Mouse (Mus musculus) ES-E14 (cell line): ENCODE results near the gene Il1r1. TPM values are rescaled to one million over a fixed set of nuclear protein-coding genes. Genes with fewer than 3 reads are reported as not detected.
"Not testable (repeated sequence)": the region's sequence is repeated elsewhere in the genome, so short reads cannot be mapped to it uniquely, and the experiment has no call there.

Experiments
- DNase-seq: peaks from one replicate; pipeline ENCODE4 v3.0.0-alpha.2; 2013; ENCODE audit warnings: low read depth, low spot score
- H3K27ac ChIP-seq: 2 replicates; pipeline ENCODE4 v1.5.1; 2012; ENCODE audit warnings: low read depth, mild to moderate bottlenecking, low read length, moderate library complexity, mixed read lengths; ENCODE audit not compliant: poor library complexity, insufficient read depth, severe bottlenecking
- H3K36me3 ChIP-seq: 2 replicates; pipeline ENCODE4 v1.6.1; 2012; ENCODE audit warnings: mild to moderate bottlenecking, low read length, moderate library complexity, mixed read lengths; ENCODE audit not compliant: control insufficient read depth, poor library complexity, insufficient read depth, severe bottlenecking
- H3K4me1 ChIP-seq, 2 experiments: fragments of 150-350 bp in 1 of 2; sonication (generic) in 1 of 2; 2 replicates each; pipeline ENCODE4 v1.6.1; 2012; ENCODE audit warnings: low read length in 2 of 2, mild to moderate bottlenecking in 1 of 2, mixed read lengths in 1 of 2; ENCODE audit not compliant: control insufficient read depth in 2 of 2, insufficient read depth in 2 of 2, poor library complexity in 1 of 2
- H3K4me3 ChIP-seq, 2 experiments: fragments of 150-350 bp in 1 of 2; sonication (generic) in 1 of 2; 2 replicates each; pipeline ENCODE4 v1.5.1; 2012; ENCODE audit warnings: low read length in 2 of 2, low read depth in 1 of 2, mild to moderate bottlenecking in 1 of 2, mixed read lengths in 1 of 2; ENCODE audit not compliant: insufficient read depth in 1 of 2, poor library complexity in 1 of 2, severe bottlenecking in 1 of 2
- H3K9ac ChIP-seq: 2 replicates; pipeline ENCODE4 v1.6.1; 2012; ENCODE audit warnings: low read depth, mild to moderate bottlenecking, low read length, mixed read lengths; ENCODE audit not compliant: poor library complexity, insufficient read depth, severe bottlenecking
- H3K9me3 ChIP-seq: fragments of 150-350 bp; sonication (generic); 2 replicates; pipeline ENCODE4 v1.6.1; 2012; ENCODE audit warnings: low read depth, mild to moderate bottlenecking, low read length; ENCODE audit not compliant: control insufficient read depth, insufficient read depth
- CHD2 ChIP-seq: IDR thresholded peaks from 2 replicates; pipeline ENCODE4 v1.6.1; 2014; ENCODE audit warnings: mild to moderate bottlenecking, low read depth, low read length, inconsistent platforms
- HCFC1 ChIP-seq: IDR thresholded peaks from 2 replicates; pipeline ENCODE4 v1.6.1; 2012; ENCODE audit warnings: low read length, inconsistent platforms, borderline replicate concordance; ENCODE audit not compliant: insufficient read depth
- MAFK ChIP-seq: IDR thresholded peaks from 2 replicates; pipeline ENCODE4 v1.6.1; 2014; ENCODE audit warnings: mild to moderate bottlenecking, low read depth, low read length, inconsistent platforms; ENCODE audit not compliant: insufficient read depth
- ZC3H11A ChIP-seq: IDR thresholded peaks from 2 replicates; pipeline ENCODE4 v1.6.1; 2012; ENCODE audit warnings: low read depth, mild to moderate bottlenecking, inconsistent platforms, low read length, borderline replicate concordance
- ZNF384 ChIP-seq: IDR thresholded peaks from 2 replicates; pipeline ENCODE4 v1.6.1; 2012; ENCODE audit warnings: low read depth, low read length, inconsistent platforms
- in situ Hi-C, 2 experiments: fragments of 600-800 bp; cut with MboI; formaldehyde crosslinking; loops; one replicate each; pipeline ENCODE4 v1.15.1; 2025; ENCODE audit warnings: low sequenced_read_pairs in 2 of 2, inconsistent platforms in 1 of 2; ENCODE audit not compliant: unreplicated experiment in 2 of 2
- total RNA-seq: library from RNA; depleted of rRNA; stranded (reverse); fragments of 300-350 nt; gene quantifications from 2 replicates; pipeline ENCODE4 v1.2.3, GENCODE M21; 2012

Il1r1 gene
- total RNA-seq, 1 experiment = 0.36 TPM

DNA sequence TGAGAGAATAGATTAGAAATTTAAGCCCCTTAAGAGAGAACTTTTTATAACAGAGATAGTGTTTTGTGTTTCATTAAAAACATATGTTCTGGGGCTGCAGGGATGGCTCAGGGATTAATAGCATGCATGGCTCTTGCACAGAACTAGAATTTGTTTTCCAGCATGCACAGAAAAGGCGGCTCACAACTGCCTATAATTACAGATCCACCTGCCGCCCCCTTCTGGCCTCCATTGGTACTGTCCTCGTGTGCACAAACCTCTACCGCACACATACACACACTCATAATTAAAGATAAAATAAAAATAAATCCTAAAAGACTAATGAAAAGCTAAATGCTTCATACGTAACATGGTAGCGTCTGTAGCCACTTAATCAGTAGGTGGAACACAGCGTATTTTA lies 69.0 kb downstream of the Il1r1 start:
- Histone ChIP-seq H3K4me3 (no peak overlapping the region), H3K9ac (no peak overlapping the region), H3K4me1 (0 out of 4 replicates have a peak, but pooled peaks cover 0 to 1% of the 10 kb centered on the region in 2 experiments), H3K36me3 (no peaks in the 10 kb centered on the region), H3K9me3 (no peaks in the 10 kb centered on the region), H3K27ac (no peak overlapping the region)
- DNase-seq = no peak
- TF ChIP-seq HCFC1 (no peak), MAFK (no peak), CHD2 (no peak), ZC3H11A (no peak), ZNF384 (no peak)
- in situ Hi-C loops = no loop called here

DNA sequence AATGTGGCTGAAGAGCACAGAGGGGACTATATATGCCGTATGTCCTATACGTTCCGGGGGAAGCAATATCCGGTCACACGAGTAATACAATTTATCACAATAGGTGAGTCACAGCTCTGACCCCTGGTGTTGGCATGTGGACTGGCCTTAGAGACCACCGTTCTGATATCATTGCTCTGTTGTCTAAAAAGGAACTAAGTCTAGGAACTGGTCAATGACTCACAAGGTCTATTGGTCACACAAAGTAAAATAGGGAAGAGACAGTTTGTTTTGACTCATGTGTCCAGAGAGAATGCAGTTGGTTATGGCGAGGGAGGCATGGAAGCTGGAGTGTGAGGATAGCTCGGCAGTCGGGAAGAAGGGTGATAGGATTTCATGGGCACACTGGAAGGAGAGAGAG lies 69.9 kb downstream of the Il1r1 start:
- no peaks in the 10 kb centered on the region for H3K9me3 ChIP-seq
- no peaks in the 10 kb centered on the region for H3K36me3 ChIP-seq
- H3K9ac ChIP-seq = no peak overlapping the region
- H3K4me1 ChIP-seq = 0 out of 4 replicates have a peak, but pooled peaks cover 0 to 1% of the 10 kb centered on the region in 2 experiments
- DNase-seq = no peak
- H3K4me3 ChIP-seq = no peak overlapping the region
- in situ Hi-C loops = no loop called here
- TF ChIP-seq HCFC1 = no peak
- no peak for TF ChIP-seq CHD2
- TF ChIP-seq MAFK = no peak
- no peak for TF ChIP-seq ZNF384
- TF ChIP-seq ZC3H11A = no peak
- H3K27ac ChIP-seq = no peak overlapping the region

GRCm38 (mm10) chr1:40298053-40298452 lies 73.2 kb downstream of the Il1r1 start:
- H3K36me3 ChIP-seq = no peaks in the 10 kb centered on the region
- TF ChIP-seq ZNF384 (no peak), MAFK (no peak), HCFC1 (no peak), ZC3H11A (no peak), CHD2 (no peak)

GRCm38 (mm10) chr1:40303179-40303866 lies 78.4 kb downstream of the Il1r1 start:
- Histone ChIP-seq H3K9ac (no peak overlapping the region), H3K27ac (peak overlapping the region; percentile 66)

More at GRCm38 (mm10) chr1:40298053-40298452, 73.2 kb downstream of the Il1r1 start:
- Histone ChIP-seq H3K4me3 (no peak overlapping the region), H3K27ac (no peak overlapping the region), H3K9ac (no peak overlapping the region), H3K4me1 (peaks cover under 1 to 2% of the 10 kb centered on the region in 2 experiments; a peak in 1 of 4 replicates), H3K9me3 (no peaks in the 10 kb centered on the region)
- DNase-seq = no peak
- in situ Hi-C loops = no loop called here

GRCm38 (mm10) chr1:40304321-40304720 lies 79.4 kb downstream of the Il1r1 start:
- H3K9ac ChIP-seq, H3K4me1 ChIP-seq, H3K9me3 ChIP-seq, H3K27ac ChIP-seq, H3K4me3 ChIP-seq, H3K36me3 ChIP-seq, in situ Hi-C loops, DNase-seq: not testable (repeated sequence)

More at GRCm38 (mm10) chr1:40303179-40303866, 78.4 kb downstream of the Il1r1 start:
- peaks cover 3 to 6% of the 10 kb centered on the region in 2 experiments; a peak in 2 of 4 replicates for H3K4me1 ChIP-seq
- no peaks in the 10 kb centered on the region for H3K9me3 ChIP-seq
- no peak for DNase-seq
- H3K4me3 ChIP-seq = no peak overlapping the region
- no peaks in the 10 kb centered on the region for H3K36me3 ChIP-seq
- in situ Hi-C loops = no loop called here
- TF ChIP-seq MAFK = no peak
